Mouse (Mus musculus) ES-Bruce4 (cell line): ENCODE results near the gene Phospho1.

Experiments
- CTCF ChIP-seq: IDR thresholded peaks from one replicate; pipeline ENCODE4 v1.8.1; 2011; ENCODE audit warnings: low read depth, low read length
- POLR2A ChIP-seq: IDR thresholded peaks from one replicate; pipeline ENCODE4 v1.8.1; 2011; ENCODE audit warnings: low read length; ENCODE audit not compliant: insufficient read depth

GRCm38 (mm10) chr11:95792950-95793509 is 31.3 kb upstream of the Phospho1 start:
- no peak for TF ChIP-seq CTCF
- TF ChIP-seq POLR2A = no peak
